Mouse (Mus musculus) intestine, embryonic 14.5 days (tissue): ENCODE data around the gene Myl6b. TPM values are rescaled to one million over a fixed set of nuclear protein-coding genes. Genes with fewer than 3 reads are reported as not detected.

ENCODE experiments used
- ATAC-seq: fragments of 200-750 bp; cut with Nextera tagmentation; replicated peaks from 2 replicates; pipeline ENCODE4 v1.8.0; 2017; ENCODE audit warnings: low read depth, moderate number of reproducible peaks, moderate TSS enrichment, moderate library complexity; ENCODE audit not compliant: low FRiP score, low TSS enrichment
- DNase-seq: peaks from one replicate; pipeline ENCODE4 v3.0.0-alpha.2; 2018; ENCODE audit warnings: low spot score
- H3K27ac ChIP-seq: fragments of 300-500 bp; sonication (generic); 2 replicates; pipeline ENCODE4 v1.5.1; 2014; ENCODE audit warnings: low read depth, mild to moderate bottlenecking, control low read depth
- H3K27me3 ChIP-seq: fragments of 300-500 bp; sonication (generic); replicated peaks from 2 replicates; pipeline ENCODE4 v1.6.1; 2014; ENCODE audit warnings: low read length, control low read depth; ENCODE audit not compliant: control insufficient read depth, insufficient read depth
- H3K36me3 ChIP-seq: fragments of 300-500 bp; sonication (generic); 2 replicates; pipeline ENCODE4 v1.6.1; 2014; ENCODE audit warnings: low read length, control low read depth; ENCODE audit not compliant: control insufficient read depth, insufficient read depth
- H3K4me1 ChIP-seq: fragments of 300-500 bp; sonication (generic); replicated peaks from 2 replicates; pipeline ENCODE4 v1.6.1; 2014; ENCODE audit warnings: low read length, control low read depth, mixed read lengths; ENCODE audit not compliant: control insufficient read depth, insufficient read depth
- H3K4me2 ChIP-seq: fragments of 300-500 bp; sonication (generic); 2 replicates; pipeline ENCODE4 v1.6.1; 2014; ENCODE audit warnings: low read length
- H3K4me3 ChIP-seq: fragments of 300-500 bp; sonication (generic); 2 replicates; pipeline ENCODE4 v1.5.1; 2014; ENCODE audit warnings: low read depth, low read length, control low read depth, mixed read lengths
- H3K9ac ChIP-seq: fragments of 300-500 bp; sonication (generic); 2 replicates; pipeline ENCODE4 v1.6.1; 2014; ENCODE audit warnings: mild to moderate bottlenecking, low read length
- H3K9me3 ChIP-seq: fragments of 300-500 bp; sonication (generic); 2 replicates; pipeline ENCODE4 v1.6.1; 2016; ENCODE audit warnings: low read length, control low read depth; ENCODE audit not compliant: control insufficient read depth
- WGBS: fragments of 180-500 bp; shearing (Covaris S2); extraction: QIAGEN DNeasy Blood & Tissue Kit; methylation state at CpG from one replicate; pipeline ENCODE4 v1.1.7; 2014; 5-methylcytosine and 5-hydroxymethylcytosine counted together
- polyA plus RNA-seq: library from polyadenylated mRNA; unstranded; fragments of >200 nt; fragmentation: Nextera tagmentation; extraction: Ambion mirVana; gene quantifications from 2 replicates; pipeline ENCODE4 v1.2.1, GENCODE M21; 2014

Gene Myl6b
- polyA plus RNA-seq, 1 experiment from 2014 or later = 3.1 TPM

DNA sequence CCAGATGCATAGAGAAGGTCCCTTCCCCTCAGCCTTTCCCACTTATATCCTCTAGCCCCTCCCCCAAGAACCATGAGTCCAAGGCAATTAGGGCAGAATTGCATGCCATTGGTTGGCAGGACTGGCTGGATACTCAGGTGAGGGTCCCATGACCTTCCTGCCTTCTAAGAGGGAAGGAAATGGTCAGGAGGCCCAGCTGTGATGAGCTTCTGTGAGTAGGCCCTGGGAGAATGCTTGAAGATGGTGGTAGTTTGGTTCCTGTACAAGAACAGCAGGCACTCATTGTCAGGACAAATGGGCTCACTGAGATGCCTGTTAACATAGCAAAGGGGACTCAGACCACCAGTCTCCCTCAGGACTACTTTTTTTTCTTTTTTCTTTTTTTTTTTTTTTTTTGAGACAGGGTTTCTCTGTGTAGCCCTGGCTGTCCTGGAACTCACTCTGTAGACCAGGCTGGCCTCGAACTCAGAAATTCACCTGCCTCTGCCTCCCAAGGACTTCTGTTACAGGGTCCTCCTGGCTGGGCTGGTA is 39.9 kb upstream of the Myl6b start:
- Histone ChIP-seq H3K27me3 (no peaks in the 10 kb centered on the region), H3K9ac (no peak overlapping the region), H3K9me3 (no peaks in the 10 kb centered on the region), H3K4me3 (no peak overlapping the region), H3K36me3 (peaks cover 13% of the 10 kb centered on the region), H3K27ac (no peak overlapping the region), H3K4me2 (no peak overlapping the region), H3K4me1 (0 out of 2 replicates have a peak, but pooled peaks cover 4% of the 10 kb centered on the region)
- WGBS = 90% methylated on average over 1 of the region's 1 CpGs
- DNase-seq = no peak
- ATAC-seq = no peak

DNA sequence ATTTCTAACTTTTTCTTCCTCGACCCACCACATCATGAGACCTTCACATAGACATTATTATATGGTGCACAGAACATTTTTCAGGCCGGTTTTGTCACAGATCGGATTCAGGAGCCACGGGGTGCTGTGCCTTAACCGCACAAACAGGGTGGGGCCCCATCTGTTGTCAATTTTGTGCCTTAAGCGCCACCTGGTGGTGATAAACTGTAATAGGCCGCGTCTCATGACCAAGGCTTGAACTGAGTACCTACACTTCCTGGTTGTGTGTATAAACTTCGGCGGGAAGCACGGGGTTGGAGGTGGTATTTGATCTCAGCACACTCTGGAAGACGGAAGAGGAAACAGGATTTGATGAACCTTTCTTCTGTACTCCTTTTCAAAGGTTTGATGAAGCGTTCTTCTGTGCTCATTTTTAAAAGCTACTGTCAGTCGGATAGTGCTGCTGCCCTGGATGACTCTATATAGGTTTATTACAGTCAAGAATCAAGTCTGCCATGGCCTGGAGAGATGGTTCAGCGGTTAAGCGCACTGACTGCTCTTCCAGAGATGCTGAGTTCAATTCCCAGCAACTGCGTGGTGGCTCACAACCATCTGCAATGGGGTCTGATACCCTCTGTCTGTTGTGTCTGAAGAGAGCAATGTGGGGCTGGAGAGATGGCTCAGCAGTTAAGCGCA is 37.9 kb upstream of the Myl6b start:
- Histone ChIP-seq H3K27ac (peak overlapping the region; percentile 43), H3K9ac (no peak overlapping the region), H3K36me3 (no peaks in the 10 kb centered on the region), H3K4me3 (peak overlapping the region; percentile 21), H3K27me3 (no peaks in the 10 kb centered on the region), H3K4me2 (peak overlapping the region; percentile 44), H3K4me1 (0 out of 2 replicates have a peak, but pooled peaks cover 4% of the 10 kb centered on the region), H3K9me3 (no peaks in the 10 kb centered on the region)
- 14% methylated on average over 18 of the region's 18 CpGs for WGBS
- ATAC-seq = peak; percentile 88
- DNase-seq = peak; percentile 90

DNA sequence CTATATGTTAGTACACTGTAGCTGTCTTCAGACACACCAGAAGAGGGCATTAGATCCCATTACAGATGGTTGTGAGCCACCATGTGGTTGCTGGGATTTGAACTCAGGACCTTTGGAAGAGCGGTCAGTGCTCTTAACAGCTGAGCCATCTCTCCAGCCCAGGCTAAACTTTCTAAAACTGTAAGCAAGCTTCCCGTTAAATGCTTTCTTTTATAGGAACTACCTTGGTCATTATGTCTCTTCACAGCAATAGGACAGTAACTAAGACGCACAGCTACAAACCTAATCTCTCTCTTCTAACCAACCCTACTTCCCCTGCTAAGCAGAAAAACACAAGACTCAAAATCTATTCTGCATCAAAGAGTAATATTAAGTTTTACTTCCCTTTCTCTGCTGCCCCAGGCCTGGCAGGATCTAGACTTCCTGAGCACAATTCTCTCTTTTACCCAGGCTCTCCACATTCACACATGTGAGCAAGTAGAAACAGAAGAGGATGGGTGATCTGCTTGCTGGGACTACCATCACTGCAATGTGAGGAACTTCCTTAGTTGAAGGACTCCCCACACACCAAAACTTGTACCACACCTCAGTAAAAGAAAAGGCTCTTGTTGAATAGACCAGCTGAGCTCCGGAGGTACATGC is 37.3 kb upstream of the Myl6b start:
- Histone ChIP-seq H3K9ac (no peak overlapping the region), H3K4me1 (0 out of 2 replicates have a peak, but pooled peaks cover 4% of the 10 kb centered on the region)
- DNase-seq = no peak

DNA sequence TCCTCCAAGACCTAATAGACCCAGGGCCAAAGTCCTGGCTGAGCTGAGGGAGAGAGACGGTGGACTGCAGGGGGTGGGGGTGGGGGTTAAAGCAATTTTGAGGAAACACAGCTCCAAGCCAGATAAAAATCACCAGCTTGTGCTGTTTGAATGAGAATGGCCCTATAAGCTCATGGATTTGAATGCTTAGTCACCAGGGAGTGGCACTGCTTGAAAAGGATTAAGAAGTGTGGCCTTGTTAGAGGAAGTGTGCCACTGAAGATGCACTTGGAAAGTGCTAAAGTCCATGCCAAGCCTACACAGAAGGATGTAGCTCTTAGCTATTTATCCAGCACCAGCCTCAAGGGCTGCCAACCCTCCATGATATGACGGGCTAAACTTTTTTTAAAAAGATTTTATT is 36.7 kb upstream of the Myl6b start:
- no peak overlapping the region for H3K9ac ChIP-seq
- H3K4me2 ChIP-seq = no peak overlapping the region
- H3K27me3 ChIP-seq = no peaks in the 10 kb centered on the region
- ATAC-seq (no peak), DNase-seq (no peak)
- no peaks in the 10 kb centered on the region for H3K36me3 ChIP-seq
- H3K4me1 ChIP-seq = 0 out of 2 replicates have a peak, but pooled peaks cover 4% of the 10 kb centered on the region
- H3K27ac ChIP-seq = no peak overlapping the region
- no peaks in the 10 kb centered on the region for H3K9me3 ChIP-seq
- no peak overlapping the region for H3K4me3 ChIP-seq
- 79% methylated on average over 2 of the region's 2 CpGs for WGBS

More for the DNA sequence above, 37.3 kb upstream of the Myl6b start:
- Histone ChIP-seq H3K27ac (peak overlapping the region; percentile 43), H3K4me2 (peak overlapping the region; percentile 44), H3K4me3 (peak overlapping the region; percentile 21), H3K9me3 (no peaks in the 10 kb centered on the region), H3K36me3 (no peaks in the 10 kb centered on the region), H3K27me3 (no peaks in the 10 kb centered on the region)
- 77% methylated on average over 4 of the region's 4 CpGs for WGBS
- 0 out of 2 replicates have a peak, but pooled peaks have one; percentile 1 for ATAC-seq

DNA sequence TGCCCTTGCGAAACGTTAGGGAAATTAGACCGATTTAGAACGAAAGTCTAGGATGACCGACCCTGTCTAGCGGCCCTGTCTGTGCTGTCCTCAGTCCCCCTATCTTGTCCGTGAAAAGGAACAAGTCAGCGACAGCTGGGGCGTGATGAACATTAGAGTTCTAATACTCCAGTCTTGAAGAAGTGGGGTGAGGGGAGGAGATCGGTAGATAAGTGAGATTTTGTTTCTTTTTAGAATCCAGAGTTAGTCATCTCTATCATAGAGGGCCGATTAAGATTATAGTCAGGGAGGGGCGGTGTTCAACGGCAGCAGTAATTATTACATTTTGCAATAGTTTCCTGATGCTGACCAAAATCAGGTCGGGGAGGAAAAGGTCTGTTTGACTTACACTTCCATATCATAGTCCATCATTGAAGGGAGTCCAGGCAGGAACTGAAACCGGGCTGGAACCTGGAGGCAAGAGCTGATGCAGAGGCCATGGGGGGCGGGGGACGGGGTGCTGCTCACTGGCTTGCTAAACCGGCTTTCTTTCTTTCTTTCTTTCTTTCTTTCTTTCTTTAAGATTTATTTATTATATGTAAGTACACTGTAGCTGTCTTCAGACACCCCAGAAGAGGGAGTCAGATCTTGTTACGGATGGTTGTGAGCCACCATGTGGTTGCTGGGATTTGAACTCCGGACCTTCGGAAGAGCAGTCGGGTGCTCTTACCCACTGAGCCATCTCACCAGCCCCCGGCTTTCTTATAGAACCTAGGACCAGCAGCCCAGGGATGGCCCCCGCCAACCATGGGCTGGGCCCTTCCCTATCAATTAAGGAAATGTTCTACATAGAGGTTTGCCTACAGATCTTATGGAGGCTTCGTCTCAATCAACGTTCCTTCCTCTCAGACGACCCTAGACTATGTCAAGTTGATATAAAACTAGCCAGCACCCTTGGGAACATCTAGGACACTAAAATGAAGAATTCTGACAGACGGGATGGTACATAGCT is 28.2 kb upstream of the Myl6b start:
- 30% methylated on average over 28 of the region's 28 CpGs for WGBS
- Histone ChIP-seq H3K4me3 (peak overlapping the region; percentile 78), H3K4me1 (peaks cover 9% of the 10 kb centered on the region), H3K9ac (peak overlapping the region; percentile 38), H3K9me3 (no peaks in the 10 kb centered on the region), H3K4me2 (peak overlapping the region; percentile 82), H3K27ac (peak overlapping the region; percentile 71), H3K36me3 (peaks cover 7% of the 10 kb centered on the region), H3K27me3 (no peaks in the 10 kb centered on the region)
- ATAC-seq (0 out of 2 replicates have a peak, but pooled peaks have one; percentile 21), DNase-seq (peak; percentile 75)

DNA sequence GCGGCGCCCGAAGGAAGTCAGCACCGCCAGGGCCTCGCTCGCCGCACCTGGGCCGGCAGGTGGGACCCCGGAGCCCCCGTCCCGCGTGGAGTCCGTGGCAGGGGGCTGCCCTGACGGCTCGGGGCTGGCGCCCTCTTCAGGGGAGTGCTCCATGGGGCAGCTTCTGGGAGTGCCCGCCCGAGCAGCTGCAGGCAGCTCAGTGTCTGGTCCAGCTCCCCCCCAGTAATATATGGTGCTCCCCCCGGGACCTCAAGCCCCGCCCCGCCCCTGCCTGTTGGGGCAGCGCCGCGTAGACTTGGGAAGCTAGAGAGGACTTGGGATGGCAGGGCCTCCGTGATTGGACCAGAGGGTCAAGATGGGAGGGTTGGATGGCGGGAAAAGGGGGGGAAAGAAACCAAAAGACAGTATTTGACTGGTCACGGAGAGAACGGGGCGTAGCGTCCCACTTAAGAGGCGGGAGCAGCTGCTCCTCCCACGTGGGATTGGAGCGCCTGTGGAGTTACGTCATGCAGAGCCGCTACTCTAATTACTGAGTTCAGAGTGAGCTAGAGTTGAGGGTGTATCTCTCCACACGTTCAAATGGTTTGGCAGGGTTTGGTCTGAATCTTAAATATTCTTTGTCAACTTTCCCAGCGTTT is 27.3 kb upstream of the Myl6b start, which contains the start of gene Esyt1:
Gene Esyt1 (minus strand): TSS at position 201 of the 638 bp plus-strand sequence.
- Histone ChIP-seq H3K4me3 (peak within 1 kb of the TSS; percentile 78), H3K9ac (peak within 1 kb of the TSS; percentile 64), H3K36me3 (peaks cover 14% of the 10 kb centered on the region), H3K4me2 (peak within 1 kb of the TSS; percentile 82), H3K27ac (peak within 1 kb of the TSS; percentile 73), H3K27me3 (no peaks in the 10 kb centered on the region), H3K4me1 (peaks cover 9% of the 10 kb centered on the region), H3K9me3 (no peaks in the 10 kb centered on the region)
- under 1% methylated on average over 37 of the region's 37 CpGs for WGBS
- DNase-seq (no peak), ATAC-seq (peak; percentile 97)

DNA sequence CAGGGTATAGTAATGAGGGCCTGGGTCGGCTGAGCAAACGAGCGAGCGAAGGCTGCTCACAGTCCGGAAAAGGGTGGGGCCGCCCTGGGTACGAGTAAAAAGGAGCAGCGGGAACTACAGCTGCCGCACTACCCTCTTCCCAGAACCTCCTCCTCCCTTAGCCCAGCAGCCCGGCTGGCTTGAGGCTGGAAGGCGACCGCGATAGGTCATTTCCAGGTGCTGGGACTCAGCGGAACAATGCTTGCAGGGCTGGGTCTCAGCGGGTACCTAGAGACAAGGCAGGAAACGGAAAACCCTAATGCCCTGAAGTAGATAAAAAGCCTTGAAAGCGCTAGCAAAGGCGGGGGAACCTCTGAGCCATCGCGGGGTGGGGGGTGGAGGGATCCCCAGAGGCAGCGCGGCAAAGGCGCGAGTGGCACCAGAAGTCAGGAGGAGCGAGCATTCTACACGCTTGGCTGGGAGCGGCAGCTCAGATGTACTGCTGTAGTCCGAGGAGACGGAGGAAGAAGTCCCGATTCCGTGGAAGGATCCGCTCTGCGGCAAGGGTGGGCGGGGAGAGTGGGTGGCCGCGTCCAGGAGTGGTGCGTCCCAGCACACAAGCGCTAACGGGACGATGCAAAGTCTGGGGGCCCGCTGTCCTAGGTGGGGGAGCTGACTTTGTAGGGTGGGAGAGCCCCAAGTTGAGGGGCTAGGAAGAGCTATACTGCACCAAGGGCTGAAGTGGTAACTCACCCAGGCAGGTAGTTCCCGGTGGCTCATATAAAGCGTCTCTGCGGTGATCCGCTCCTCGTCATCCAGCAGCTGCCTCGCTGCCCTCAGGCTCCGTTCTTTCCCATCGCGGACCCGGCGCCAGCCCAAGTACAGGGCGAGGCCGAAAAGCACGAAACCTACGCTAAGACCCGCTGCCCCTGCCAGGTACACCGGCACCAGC is 26.5 kb upstream of the Myl6b start:
- under 1% methylated on average over 58 of the region's 58 CpGs for WGBS
- peak overlapping the region; percentile 64 for H3K9ac ChIP-seq
- DNase-seq (peak; percentile 91), ATAC-seq (peak; percentile 37)
- H3K9me3 ChIP-seq = no peaks in the 10 kb centered on the region
- H3K27ac ChIP-seq = peak overlapping the region; percentile 73; the same call in 1 of the 2 replicates
- peaks cover 21% of the 10 kb centered on the region for H3K36me3 ChIP-seq
- no peaks in the 10 kb centered on the region for H3K27me3 ChIP-seq
- H3K4me3 ChIP-seq = peak overlapping the region; percentile 78
- H3K4me1 ChIP-seq = peaks cover 9% of the 10 kb centered on the region
- H3K4me2 ChIP-seq = peak overlapping the region; percentile 82
